Mouse (Mus musculus) brain, embryonic 14.5 days (tissue): ENCODE results near the gene Znrd1.

Experiments
- CTCF ChIP-seq: fragments of 200-500 bp; IDR thresholded peaks from 2 replicates; pipeline ENCODE4 v1.5.1; 2012; ENCODE audit warnings: inconsistent platforms, mild to moderate bottlenecking, moderate library complexity, borderline replicate concordance; ENCODE audit not compliant: insufficient read depth, insufficient read length; ENCODE audit errors: extremely low read depth
- POLR2A ChIP-seq: fragments of 200-500 bp; IDR thresholded peaks from 2 replicates; pipeline ENCODE4 v1.6.1; 2012; ENCODE audit warnings: mild to moderate bottlenecking, inconsistent platforms, borderline replicate concordance; ENCODE audit not compliant: poor library complexity, insufficient read depth, insufficient read length, severe bottlenecking; ENCODE audit errors: extremely low read depth

GRCm38 (mm10) chr17:36957999-36958743 lies at the start of gene Znrd1, which contains the start of gene Znrd1as:
- TF ChIP-seq POLR2A (peak; percentile 24; the same call in 1 of the 2 replicates), CTCF (no peak)
